Mouse (Mus musculus) skeletal muscle tissue, adult 2 months (tissue): ENCODE results near the gene Pmel.

ENCODE experiments used
- DNase-seq: peaks from one replicate; pipeline ENCODE4 v3.0.0-alpha.2; 2012; ENCODE audit warnings: low read depth, low spot score

Gene Pmel

GRCm38 (mm10) chr10:128703895-128704294, at the start of gene Pmel:
Pmel (plus strand) TSS chr10:128704195.
- no peak for DNase-seq

- no peak for DNase-seq
These were observed 48.7 kb upstream of the Pmel start for GRCm38 (mm10) chr10:128655254-128655653.

GRCm38 (mm10) chr10:128656731-128657130, 47.3 kb upstream of the Pmel start:
- DNase-seq = no peak

DNA sequence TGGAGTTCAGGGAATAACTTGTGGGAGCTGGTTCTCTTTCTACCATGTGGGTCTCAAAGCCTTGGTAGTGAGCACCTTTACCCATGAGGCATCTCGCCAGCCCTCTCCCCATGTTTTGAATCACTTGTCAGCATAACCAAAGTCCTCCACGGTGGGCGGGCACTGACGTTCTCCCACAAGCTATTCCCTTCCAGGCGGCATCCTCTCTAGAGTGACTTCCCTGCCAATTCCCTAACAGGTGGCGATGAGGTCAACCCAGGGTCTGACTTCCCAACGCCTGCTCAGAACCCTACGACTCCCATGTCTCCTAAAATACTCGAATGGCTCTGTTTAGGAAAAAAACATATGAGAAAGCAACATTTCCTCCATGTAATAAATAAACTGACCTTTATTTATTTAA, 46.2 kb upstream of the Pmel start:
- no peak for DNase-seq

GRCm38 (mm10) chr10:128659490-128659889, 44.5 kb upstream of the Pmel start:
- DNase-seq = no peak

DNA sequence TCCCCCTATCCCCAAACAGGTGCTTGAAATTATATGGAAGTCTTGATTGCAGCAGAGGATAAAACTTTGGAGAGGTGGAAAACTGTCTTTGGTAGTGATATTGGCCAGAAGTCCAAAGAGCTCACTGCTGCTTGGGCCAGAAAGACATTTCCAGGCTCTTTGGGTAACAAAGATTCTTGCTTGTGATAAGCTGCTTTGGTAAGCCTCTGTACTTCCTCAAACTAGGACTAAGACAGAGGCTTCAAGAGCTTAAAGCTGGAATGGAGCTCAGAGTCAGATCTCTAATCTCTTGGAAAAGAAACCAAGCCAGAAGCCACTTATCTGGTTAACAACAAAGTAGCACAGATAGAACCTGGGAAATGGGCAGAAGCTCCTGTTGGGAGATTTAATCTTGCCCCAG, 41.5 kb upstream of the Pmel start:
- DNase-seq = no peak

DNA sequence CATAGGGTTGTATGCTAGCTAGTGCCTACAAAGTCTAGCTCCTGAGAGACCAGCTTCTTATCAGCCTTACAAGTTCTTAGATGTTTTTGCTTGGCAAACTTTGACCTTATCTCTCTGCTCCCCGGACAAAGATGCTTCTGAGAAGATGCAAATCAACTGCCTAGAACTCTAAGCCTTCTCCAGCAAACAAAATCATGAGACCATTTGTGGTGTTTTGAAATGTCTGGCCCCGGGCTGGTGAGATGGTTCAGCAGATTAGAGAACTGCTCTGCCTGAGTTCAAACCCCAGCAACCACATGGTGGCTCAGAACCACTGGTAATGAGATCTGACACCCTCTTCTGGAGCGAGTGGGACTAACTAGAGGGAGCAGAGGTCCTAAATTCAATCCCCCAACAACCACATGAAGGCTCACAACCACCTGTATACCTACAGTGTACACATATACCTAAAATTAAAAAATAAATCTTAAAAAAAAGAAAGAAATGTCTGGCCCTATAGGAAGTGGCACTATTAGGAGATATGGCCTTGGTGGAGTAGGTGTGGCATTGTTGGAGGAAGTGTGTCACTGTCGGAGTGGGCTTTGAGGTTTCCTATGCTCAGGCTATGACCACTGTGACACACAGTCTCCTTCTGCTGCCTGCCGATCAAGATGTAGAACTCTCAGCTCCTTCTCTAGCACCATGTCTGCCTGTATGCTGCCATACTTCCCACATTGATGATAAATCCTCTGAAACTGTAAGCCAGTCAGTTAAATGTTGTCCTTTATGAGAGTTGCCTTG, 40.4 kb upstream of the Pmel start:
- DNase-seq = no peak

GRCm38 (mm10) chr10:128664808-128665207, 39.2 kb upstream of the Pmel start:
- no peak for DNase-seq

GRCm38 (mm10) chr10:128665307-128665706, 38.7 kb upstream of the Pmel start:
- DNase-seq = no peak

DNA sequence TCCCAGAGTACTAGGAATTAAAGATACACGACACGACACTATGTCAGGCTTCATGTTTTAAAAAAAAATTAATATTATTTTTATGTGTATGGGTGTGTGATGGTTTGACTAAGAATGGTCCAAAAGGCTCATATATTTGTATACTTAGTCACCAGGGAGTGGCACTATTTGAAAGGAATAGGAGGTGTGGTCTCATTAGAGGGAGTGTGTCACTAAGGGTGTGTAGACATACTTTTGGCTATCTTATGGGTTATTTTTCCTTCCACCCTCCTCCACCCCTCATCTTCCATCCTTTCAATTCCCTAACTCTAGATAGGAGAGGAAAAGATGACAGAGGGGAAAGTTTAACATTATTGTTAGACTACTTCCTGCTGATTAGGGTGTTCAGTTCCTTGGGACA, 38.2 kb upstream of the Pmel start:
- DNase-seq = no peak

DNA sequence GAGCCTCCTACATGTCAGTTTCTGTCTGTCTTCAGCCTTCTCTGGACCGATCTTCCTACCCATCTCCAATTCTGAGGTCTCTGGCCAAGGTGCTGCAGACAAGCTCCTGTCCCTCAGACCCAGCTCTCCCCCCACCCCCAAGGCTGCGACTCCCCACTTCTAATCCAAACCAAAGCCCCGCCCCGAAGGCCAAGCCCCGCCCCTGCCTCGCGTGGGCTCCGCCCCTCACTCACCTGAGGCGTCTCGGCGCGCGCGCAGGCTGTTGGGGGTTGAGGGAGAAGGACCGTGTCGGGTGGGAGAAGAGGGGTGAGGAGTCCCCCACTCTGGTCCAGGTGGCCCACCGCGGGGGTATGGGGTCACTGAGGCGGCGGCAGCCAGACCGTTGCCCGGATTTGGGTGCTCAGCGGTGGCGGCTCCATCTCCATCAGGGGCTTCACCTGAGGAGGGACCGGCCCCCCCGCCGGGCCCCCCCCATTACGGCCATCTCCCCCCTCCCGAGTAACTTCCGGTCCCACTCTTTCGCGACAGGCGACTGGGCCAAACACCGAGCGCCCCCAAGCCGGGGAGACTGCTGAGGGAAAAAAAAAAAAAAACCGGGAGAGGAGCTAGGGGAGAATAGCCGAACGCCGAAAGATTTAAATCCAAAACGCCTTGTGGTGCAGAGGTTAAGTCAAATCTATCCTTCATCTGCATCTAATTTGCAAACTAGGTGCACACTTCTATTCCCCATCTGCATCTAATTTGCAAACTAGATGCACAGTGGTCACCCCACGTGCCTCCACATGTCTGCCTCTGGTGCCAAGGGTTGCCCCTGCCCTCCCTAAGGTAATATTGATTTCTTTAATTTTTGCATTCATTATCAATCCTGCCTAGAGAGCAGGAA, 35.0 kb upstream of the Pmel start:
- DNase-seq = no peak

DNA sequence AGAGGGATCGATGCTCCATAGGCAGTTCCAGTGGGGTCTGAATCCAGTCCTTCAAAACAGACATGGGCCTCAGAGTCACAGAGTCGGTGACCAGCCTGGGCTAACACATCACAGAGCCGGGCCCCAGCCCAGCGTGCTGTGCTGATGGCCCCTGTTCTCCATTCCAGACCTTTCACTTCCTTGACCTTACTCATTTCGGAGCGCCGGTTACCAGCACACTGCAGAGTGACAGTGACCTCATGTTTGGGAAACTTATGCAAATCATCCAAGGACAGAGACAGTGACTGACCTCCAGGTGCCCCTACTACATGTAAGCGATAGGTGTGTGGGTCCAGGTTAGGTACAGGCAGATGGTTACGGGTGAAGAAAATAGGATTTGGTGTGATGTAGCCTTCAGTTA, 32.8 kb upstream of the Pmel start:
- no peak for DNase-seq

GRCm38 (mm10) chr10:128673763-128674468, 30.1 kb upstream of the Pmel start, which contains the start of gene Suox:
Suox (minus strand) TSS chr10:128674073.
- DNase-seq = peak; percentile 81

DNA sequence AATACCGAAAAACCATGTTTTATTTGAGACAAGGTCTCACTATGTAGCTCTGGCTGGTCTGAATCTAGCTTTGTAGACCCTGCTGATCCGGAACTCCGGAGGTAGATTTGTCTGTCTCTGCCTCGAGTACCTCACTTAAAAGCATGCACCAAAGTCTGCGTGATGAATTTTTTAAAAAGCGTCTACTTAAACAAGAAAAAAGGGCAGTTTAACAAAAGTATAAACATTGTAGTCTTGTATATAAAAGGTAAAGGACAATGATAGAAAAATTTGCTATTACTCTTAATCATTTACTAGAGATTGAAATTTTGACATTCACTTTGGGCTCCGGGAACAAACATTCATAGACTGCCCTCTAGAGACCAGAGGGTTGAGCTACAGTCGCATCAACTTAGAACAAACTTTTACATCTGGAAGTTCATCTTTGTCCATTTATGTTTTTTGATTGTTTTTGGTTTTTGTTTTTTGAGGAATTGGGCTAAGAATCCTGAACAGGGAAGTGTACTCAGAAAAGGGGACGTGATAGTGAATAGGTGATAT, 29.5 kb upstream of the Pmel start:
- no peak for DNase-seq

DNA sequence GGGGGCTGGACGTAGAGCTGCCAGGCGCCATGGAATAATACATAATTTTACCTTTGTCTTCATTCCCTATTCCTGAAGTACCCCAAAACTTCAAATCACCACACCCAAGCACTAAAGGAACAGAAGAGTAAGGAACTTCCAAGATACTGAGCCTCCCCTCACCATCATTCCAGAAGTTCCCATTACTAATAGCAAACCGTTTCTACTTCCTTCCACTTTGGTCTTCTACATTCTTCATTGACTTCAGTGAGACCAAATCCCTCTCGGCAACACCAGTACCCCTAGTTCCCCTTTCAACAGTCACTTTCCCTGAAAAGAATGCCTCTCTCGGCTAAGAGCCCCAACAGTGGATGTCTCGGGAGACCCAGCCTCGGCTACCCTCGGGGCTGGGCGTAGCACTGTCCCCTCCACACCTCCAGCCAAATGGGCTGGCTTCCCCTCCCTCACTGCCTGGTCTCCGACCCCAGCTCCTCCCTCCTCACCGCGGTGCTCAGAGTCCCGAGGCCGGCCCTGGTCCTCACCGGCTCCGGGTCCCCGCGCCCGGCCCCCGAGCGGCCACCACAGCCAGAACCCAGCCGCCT, 8.5 kb upstream of the Pmel start:
- peak; percentile 30 for DNase-seq

DNA sequence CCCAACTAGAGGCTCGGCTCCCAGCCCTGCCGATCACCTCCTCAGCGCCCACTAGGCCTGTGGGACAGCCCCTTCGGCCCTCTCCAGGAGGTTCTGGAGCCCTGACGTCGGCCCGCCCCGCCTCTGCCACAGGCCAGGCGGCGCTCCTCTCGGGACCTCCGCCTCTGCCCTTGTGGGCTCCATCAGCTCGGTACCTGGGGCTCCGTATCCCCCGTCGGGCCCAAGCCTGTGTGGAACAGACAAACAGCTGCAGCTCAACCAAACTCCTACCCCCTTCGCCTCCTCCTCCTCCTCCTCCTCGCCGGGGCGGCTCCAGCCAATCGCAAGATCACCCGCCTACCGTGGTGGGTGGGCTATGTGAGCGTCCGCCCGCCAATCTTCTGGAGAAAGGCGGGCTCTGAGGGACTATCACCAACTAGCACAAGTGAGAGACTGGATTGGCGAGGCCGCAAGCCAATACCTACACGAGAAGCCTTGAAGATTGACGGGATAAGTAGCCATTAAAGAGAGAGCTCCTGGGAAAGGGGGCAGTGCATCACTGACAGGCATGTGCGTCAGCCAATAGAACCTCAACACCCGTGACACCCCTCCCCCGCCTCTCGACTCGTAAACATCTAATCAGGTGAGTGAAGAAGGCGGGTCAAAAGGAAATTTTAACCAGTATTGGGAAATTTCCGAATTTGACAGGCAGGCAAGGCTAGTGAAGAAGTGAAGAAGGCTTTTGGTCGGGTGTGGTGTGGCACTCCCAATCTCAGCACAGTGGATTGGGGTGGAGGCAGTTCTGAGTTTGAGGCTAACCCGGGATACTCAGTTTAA, 7.8 kb upstream of the Pmel start, which contains the start of gene Rab5b:
Rab5b (minus strand) TSS at position 273 of the 816 bp plus-strand sequence.
- DNase-seq = peak; percentile 100

DNA sequence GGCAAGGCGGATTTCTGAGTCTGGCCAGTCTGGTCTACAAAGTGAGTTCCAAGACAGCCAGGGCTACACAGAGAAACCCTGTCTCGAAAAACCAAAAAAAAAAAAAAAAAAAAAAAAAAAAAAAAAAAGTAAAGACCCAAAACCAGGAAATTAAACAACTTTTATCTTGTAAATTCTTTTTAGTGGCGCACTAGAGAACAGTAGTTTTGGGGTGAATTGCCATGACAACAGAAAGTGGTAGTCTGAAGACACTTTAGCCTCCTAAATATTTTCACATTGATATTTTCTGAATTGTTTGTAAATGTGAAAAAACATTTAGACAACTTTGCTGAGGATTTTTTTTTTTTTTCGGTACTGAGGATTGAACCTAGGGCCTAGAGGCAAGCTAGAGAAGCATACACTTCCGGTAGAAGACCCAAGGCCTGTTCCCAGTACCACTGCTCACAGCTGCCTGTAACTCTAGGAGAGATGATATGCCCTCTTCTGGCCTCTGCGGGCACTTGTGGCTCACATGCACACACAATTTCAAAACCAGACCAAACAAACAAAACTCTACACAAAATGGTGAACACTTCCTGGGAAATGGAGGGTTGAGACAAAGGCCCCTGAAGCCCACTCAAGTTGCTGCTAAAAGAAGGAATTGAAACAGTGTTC, 6.8 kb upstream of the Pmel start:
- no peak for DNase-seq

DNA sequence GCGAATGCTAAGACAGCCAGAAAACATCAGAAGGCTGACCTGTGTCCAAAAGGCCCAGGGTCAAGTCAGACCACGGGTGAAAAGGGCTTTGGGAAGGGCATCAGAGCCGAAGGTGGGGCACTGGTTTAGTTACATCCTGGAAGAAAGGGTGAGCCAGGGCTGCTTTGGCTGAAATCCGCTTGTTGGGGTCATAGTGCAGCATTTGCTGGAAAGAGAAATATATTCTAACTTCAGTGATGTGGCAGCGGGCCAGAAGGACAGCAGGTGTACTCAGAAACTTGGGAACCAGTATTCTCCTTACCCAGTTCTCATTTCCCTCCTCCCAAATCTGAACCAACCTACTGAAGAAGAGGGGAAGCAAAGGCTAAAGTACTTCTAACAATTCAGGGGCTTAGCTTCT, 5.0 kb upstream of the Pmel start:
- no peak for DNase-seq

GRCm38 (mm10) chr10:128699611-128700010, 4.4 kb upstream of the Pmel start:
- no peak for DNase-seq

DNA sequence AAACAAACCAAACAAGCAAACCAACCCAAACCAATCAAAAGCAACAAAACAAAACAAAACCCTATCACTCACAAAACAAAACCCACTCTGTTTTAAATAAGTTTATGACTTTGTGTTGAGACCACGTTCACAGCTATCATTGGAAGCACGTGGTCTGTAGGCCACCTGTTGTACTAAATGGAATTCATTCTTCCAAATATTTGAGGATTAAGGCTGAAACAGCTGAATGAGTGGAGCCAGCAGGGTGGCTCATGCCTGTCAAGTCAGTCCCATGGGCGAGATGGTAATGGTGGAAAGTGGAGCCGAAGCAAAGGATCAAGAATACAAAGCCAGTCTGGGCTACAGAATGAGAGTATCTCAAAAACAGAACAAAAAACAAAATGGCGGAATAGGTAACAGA, 3.3 kb upstream of the Pmel start:
- no peak for DNase-seq
